Mouse (Mus musculus) kidney, postnatal 0 days (tissue): ENCODE measurements around the gene Actr1b. TPM values are rescaled to one million over a fixed set of nuclear protein-coding genes. Genes with fewer than 3 reads are reported as not detected.

Experiments used
- ATAC-seq: fragments of 200-750 bp; cut with Nextera tagmentation; replicated peaks from 2 replicates; pipeline ENCODE4 v1.8.0; 2017; ENCODE audit warnings: low read depth, moderate number of reproducible peaks, moderate TSS enrichment, moderate library complexity; ENCODE audit not compliant: low FRiP score
- DNase-seq: peaks from one replicate; pipeline ENCODE4 v3.0.0-alpha.2; 2016; ENCODE audit warnings: low spot score
- H3K27ac ChIP-seq: fragments of 300-500 bp; sonication (generic); 2 replicates; pipeline ENCODE4 v1.5.1; 2014; ENCODE audit warnings: mild to moderate bottlenecking
- H3K27me3 ChIP-seq: fragments of 300-500 bp; sonication (generic); 2 replicates; pipeline ENCODE4 v1.6.1; 2014; ENCODE audit warnings: low read length, mixed read lengths; ENCODE audit not compliant: insufficient read depth
- H3K36me3 ChIP-seq: fragments of 300-500 bp; sonication (generic); 2 replicates; pipeline ENCODE4 v1.6.1; 2014; ENCODE audit warnings: low read length, mixed read lengths; ENCODE audit not compliant: insufficient read depth
- H3K4me1 ChIP-seq: fragments of 300-500 bp; sonication (generic); replicated peaks from 2 replicates; pipeline ENCODE4 v1.6.1; 2014; ENCODE audit warnings: antibody characterized with exemption, low read length, mixed read lengths; ENCODE audit not compliant: insufficient read depth
- H3K4me2 ChIP-seq: fragments of 300-500 bp; sonication (generic); 2 replicates; pipeline ENCODE4 v1.6.1; 2014; ENCODE audit warnings: mild to moderate bottlenecking, low read length, moderate library complexity, mixed read lengths
- H3K4me3 ChIP-seq: fragments of 300-500 bp; sonication (generic); replicated peaks from 2 replicates; pipeline ENCODE4 v1.5.1; 2014; ENCODE audit warnings: low read depth, low read length
- H3K9ac ChIP-seq: fragments of 300-500 bp; sonication (generic); 2 replicates; pipeline ENCODE4 v1.6.1; 2014; ENCODE audit warnings: low read depth, low read length
- H3K9me3 ChIP-seq: fragments of 300-500 bp; sonication (generic); replicated peaks from 2 replicates; pipeline ENCODE4 v1.6.1; 2016; ENCODE audit warnings: low read length, inconsistent platforms, mixed read lengths
- CTCF ChIP-seq: IDR thresholded peaks from 2 replicates; pipeline ENCODE4 v1.5.1; 2016; ENCODE audit warnings: antibody characterized with exemption, low read depth, mild to moderate bottlenecking, moderate library complexity
- WGBS: fragments of 180-500 bp; shearing (Covaris S2); extraction: QIAGEN DNeasy Blood & Tissue Kit; methylation state at CpG from one replicate; pipeline ENCODE4 v1.1.7; 2014; 5-methylcytosine and 5-hydroxymethylcytosine counted together
- microRNA-seq: library from miRNA; unstranded; fragments of <30 nt; microRNA quantifications from one replicate; pipeline ENCODE4, GENCODE M21; 2016
- polyA plus RNA-seq: library from polyadenylated mRNA; unstranded; fragments of >200 nt; fragmentation: Nextera tagmentation; extraction: Ambion mirVana; gene quantifications from 2 replicates; pipeline ENCODE4 v1.2.1, GENCODE M21; 2015

The Actr1b gene
- polyA plus RNA-seq, 1 experiment from 2014 or later, result 77.8 TPM

DNA sequence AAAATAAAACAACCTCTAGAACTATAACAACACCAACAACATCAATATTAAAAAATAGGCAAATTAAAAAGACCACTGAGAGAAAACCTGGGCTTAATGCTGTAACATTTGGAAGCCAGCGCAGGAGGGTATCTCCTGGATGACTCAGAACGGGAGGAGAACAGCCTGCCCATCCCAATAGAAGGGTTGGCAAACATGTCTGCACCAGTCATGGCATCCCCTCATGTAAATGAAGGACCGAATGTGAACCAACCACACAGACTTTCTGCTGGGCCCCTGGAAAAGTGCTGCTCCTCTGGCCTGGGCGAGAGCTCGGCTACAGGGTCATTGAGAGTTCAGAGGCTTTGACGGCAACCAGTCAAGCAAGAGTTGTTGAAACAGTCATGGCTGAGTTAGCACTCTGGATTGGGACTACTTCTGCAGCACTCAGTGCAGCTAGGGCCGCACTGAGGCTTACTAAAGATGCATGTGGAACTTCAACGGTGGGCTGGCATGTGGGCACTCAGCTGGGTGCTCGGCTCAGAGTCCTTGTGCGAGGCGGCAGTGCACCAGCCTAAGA, 49.0 kb downstream of the Actr1b start:
- Histone ChIP-seq H3K9ac (no peak overlapping the region), H3K4me1 (peaks cover 11% of the 10 kb centered on the region; the same call in 1 of the 2 replicates), H3K4me2 (no peak overlapping the region), H3K27ac (peak overlapping the region; percentile 75), H3K36me3 (no peaks in the 10 kb centered on the region), H3K9me3 (no peaks in the 10 kb centered on the region), H3K4me3 (no peak overlapping the region), H3K27me3 (no peaks in the 10 kb centered on the region)
- ATAC-seq (peak; percentile 85), DNase-seq (peak; percentile 77)
- WGBS, result 48% methylated on average over 11 of the region's 11 CpGs
- no peak for TF ChIP-seq CTCF

GRCm38 (mm10) chr1:36664457-36664856, 49.8 kb downstream of the Actr1b start:
- TF ChIP-seq CTCF, result peak; percentile 61
- Histone ChIP-seq H3K4me2 (no peak overlapping the region), H3K4me3 (no peak overlapping the region), H3K9ac (no peak overlapping the region), H3K27ac (peak overlapping the region; percentile 75; the same call in 1 of the 2 replicates), H3K27me3 (no peaks in the 10 kb centered on the region), H3K9me3 (no peaks in the 10 kb centered on the region), H3K4me1 (peaks cover 11% of the 10 kb centered on the region; the same call in 1 of the 2 replicates), H3K36me3 (no peaks in the 10 kb centered on the region)
- peak; percentile 31 for DNase-seq
- ATAC-seq, result no peak
- WGBS, result 67% methylated on average over 4 of the region's 4 CpGs

- H3K27me3 ChIP-seq, result no peaks in the 10 kb centered on the region
- H3K9ac ChIP-seq, result no peak overlapping the region
- H3K4me3 ChIP-seq, result no peak overlapping the region
- no peaks in the 10 kb centered on the region for H3K9me3 ChIP-seq
- H3K4me1 ChIP-seq, result no peaks in the 10 kb centered on the region
- DNase-seq (no peak), ATAC-seq (no peak)
- no peaks in the 10 kb centered on the region for H3K36me3 ChIP-seq
- WGBS, result 65% methylated on average over 7 of the region's 7 CpGs
- no peak overlapping the region for H3K27ac ChIP-seq
- H3K4me2 ChIP-seq, result no peak overlapping the region
- no peak for TF ChIP-seq CTCF
Observed at GRCm38 (mm10) chr1:36658621-36659399, 55.4 kb downstream of the Actr1b start.

DNA sequence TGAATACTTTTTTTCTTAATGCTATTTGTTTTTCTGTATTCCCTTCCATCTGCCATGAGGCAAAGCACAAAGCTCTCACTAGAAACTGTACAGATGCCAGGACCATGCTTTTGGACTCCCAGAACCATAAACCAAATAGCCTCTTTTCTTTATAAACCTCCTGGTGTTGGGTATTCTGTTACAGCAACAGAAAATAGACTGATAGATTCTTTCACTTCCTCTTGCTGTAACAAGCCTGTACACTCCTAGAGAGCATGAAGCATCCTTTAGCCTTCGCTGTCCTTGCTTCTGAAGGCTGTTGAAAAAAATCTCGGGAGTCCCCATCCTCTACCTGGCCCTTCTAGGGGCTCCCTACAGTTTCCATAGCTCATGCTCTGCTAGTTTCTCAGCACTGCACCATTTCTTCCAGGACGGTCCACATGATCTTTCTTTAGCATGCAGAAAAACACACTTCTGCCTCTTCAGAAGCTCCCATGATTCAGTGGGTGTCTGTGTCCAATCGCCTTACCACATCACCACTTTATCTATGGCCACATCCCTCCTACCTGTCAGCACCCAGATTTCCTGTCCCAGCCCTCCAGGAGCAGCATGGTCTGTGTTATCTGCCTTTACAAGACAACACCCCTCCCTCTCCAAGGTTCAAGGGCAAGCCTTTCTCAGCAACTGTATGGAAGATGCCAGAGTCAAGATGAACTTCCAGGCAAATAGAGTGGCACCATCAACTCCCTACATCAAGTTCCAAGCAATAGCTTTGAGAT, 56.4 kb downstream of the Actr1b start:
- Histone ChIP-seq H3K4me2 (no peak overlapping the region), H3K9me3 (no peaks in the 10 kb centered on the region), H3K4me3 (no peak overlapping the region), H3K4me1 (no peaks in the 10 kb centered on the region), H3K27me3 (no peaks in the 10 kb centered on the region), H3K36me3 (no peaks in the 10 kb centered on the region), H3K27ac (no peak overlapping the region), H3K9ac (no peak overlapping the region)
- no peak for TF ChIP-seq CTCF
- 84% methylated on average over 4 of the region's 4 CpGs for WGBS
- ATAC-seq (no peak), DNase-seq (no peak)

DNA sequence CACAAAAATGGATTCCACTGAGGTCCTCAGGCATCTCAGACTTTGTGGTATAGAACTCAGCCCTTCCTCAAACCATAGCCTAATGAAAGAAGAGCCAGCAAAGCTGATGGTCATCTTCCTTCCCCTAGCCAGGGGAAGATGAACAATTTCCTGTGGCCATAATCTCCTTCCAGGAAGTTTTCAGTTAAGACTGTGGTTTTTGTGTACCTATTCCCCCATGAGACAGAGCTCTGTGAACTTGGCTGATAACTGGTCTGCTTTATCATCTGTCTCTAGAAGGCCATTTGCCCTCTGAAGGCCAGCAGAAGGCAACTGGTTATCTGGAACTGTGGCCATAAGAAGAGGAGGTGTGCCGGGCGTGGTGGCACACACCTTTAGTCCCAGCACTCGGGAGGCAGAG, 58.0 kb downstream of the Actr1b start:
- WGBS, result 96% methylated on average over 3 of the region's 3 CpGs
- Histone ChIP-seq H3K36me3 (no peaks in the 10 kb centered on the region), H3K4me1 (no peaks in the 10 kb centered on the region), H3K4me2 (no peak overlapping the region), H3K4me3 (no peak overlapping the region), H3K27ac (no peak overlapping the region), H3K9ac (no peak overlapping the region), H3K27me3 (no peaks in the 10 kb centered on the region), H3K9me3 (no peaks in the 10 kb centered on the region)
- DNase-seq (no peak), ATAC-seq (no peak)
- TF ChIP-seq CTCF, result no peak

DNA sequence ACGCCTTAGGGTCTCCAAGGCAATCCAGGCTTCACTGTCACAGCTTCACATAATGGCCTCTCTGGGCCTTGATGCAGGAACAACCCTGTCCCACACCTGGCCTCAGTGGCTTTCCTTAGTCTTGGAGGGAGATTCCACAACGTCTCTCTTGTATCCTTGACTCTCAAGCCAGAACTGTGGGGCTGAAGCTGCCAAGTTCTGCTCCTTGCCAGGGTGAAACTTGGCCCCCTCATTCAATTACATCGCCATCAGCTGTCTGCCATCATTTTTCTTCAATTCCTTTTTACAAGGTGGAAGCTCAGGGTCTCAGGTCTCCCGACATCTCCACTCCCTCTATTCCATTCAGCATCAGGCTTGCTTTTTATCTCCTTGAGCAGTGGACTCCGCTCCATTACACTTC, 59.2 kb downstream of the Actr1b start:
- Histone ChIP-seq H3K4me2 (no peak overlapping the region), H3K27me3 (no peaks in the 10 kb centered on the region), H3K4me1 (no peaks in the 10 kb centered on the region), H3K36me3 (no peaks in the 10 kb centered on the region), H3K4me3 (no peak overlapping the region), H3K9me3 (no peaks in the 10 kb centered on the region), H3K27ac (no peak overlapping the region), H3K9ac (no peak overlapping the region)
- DNase-seq (no peak), ATAC-seq (no peak)
- TF ChIP-seq CTCF, result no peak
- 85% methylated on average over 5 of the region's 5 CpGs for WGBS

Small RNA genes within 50 kb of the gene (microRNA-seq; reads per million reads assigned to microRNA genes)
- not detected for gene Gm24133

Other genes with a start within 250 kb of the Actr1b start
- gene Cnnm4, start 242.8 kb downstream of the Actr1b start, polyA plus RNA-seq, result 9.4 and 10.9 TPM in 2 replicates
- gene Cnnm3, start 202.6 kb downstream of the Actr1b start, polyA plus RNA-seq, result 3.4 and 3.8 TPM in 2 replicates
- 8.7 and 10.9 TPM in 2 replicates for gene Ankrd23, start 177.5 kb downstream of the Actr1b start, polyA plus RNA-seq
- not detected in 2 replicates for gene Gm42417, start 175.0 kb downstream of the Actr1b start, polyA plus RNA-seq
- 22.0 and 24.6 TPM in 2 replicates for gene Ankrd39, start 167.0 kb downstream of the Actr1b start, polyA plus RNA-seq
- 13.5 and 14.7 TPM in 2 replicates for gene Sema4c, start 156.1 kb downstream of the Actr1b start, polyA plus RNA-seq
- 1.0 and 1.6 TPM in 2 replicates for gene Fam178b, start 31.2 kb downstream of the Actr1b start, polyA plus RNA-seq
- gene Cox5b, start 23.0 kb downstream of the Actr1b start, polyA plus RNA-seq, result 1,072 and 1,147 TPM in 2 replicates
- 0.11 TPM in 1 of 2 replicates, not detected in the other for gene 4933424G06Rik, start 4.3 kb downstream of the Actr1b start, polyA plus RNA-seq
- gene Zap70, start 47.4 kb upstream of the Actr1b start, polyA plus RNA-seq, result 0.17 and 0.51 TPM in 2 replicates
- gene Tmem131, start 229.2 kb upstream of the Actr1b start, polyA plus RNA-seq, result 9.0 and 9.2 TPM in 2 replicates